Mouse (Mus musculus) thymus, adult 2 months (tissue): Measurements from ENCODE around the gene Zfp777. TPM values are rescaled to one million over a fixed set of nuclear protein-coding genes. Genes with fewer than 3 reads are reported as not detected.

Experiments used
- DNase-seq: peaks from one replicate; pipeline ENCODE4 v3.0.0; 2021
- H3K27ac ChIP-seq: fragments of 200-500 bp; 2 replicates; pipeline ENCODE4 v1.5.1; 2012; ENCODE audit warnings: low read length, control low read depth; ENCODE audit not compliant: control insufficient read depth, insufficient read depth
- H3K27me3 ChIP-seq: fragments of 200-500 bp; 2 replicates; pipeline ENCODE4 v1.6.1; 2012; ENCODE audit warnings: mild to moderate bottlenecking, low read length, moderate library complexity, mixed read lengths; ENCODE audit not compliant: control insufficient read depth, insufficient read depth
- H3K36me3 ChIP-seq: fragments of 200-500 bp; 2 replicates; pipeline ENCODE4 v1.6.1; 2012; ENCODE audit warnings: mild to moderate bottlenecking, low read length, moderate library complexity; ENCODE audit not compliant: control insufficient read depth, insufficient read depth
- H3K4me1 ChIP-seq: fragments of 200-500 bp; replicated peaks from 2 replicates; pipeline ENCODE4 v1.6.1; 2012; ENCODE audit warnings: low read length; ENCODE audit not compliant: control insufficient read depth, insufficient read depth
- H3K4me3 ChIP-seq: fragments of 200-500 bp; 2 replicates; pipeline ENCODE4 v1.5.1; 2012; ENCODE audit warnings: mild to moderate bottlenecking, low read length, control low read depth, moderate library complexity; ENCODE audit not compliant: control insufficient read depth, insufficient read depth
- CTCF ChIP-seq: fragments of 200-500 bp; IDR thresholded peaks from 2 replicates; pipeline ENCODE4 v1.5.1; 2012; ENCODE audit warnings: mild to moderate bottlenecking, control low read depth, low read length, moderate library complexity, borderline replicate concordance; ENCODE audit not compliant: control insufficient read depth, poor library complexity, insufficient read depth; ENCODE audit errors: extremely low read depth
- POLR2A ChIP-seq: fragments of 200-500 bp; IDR thresholded peaks from 2 replicates; pipeline ENCODE4 v1.6.1; 2012; ENCODE audit warnings: mild to moderate bottlenecking, low read length, control low read depth, moderate library complexity; ENCODE audit not compliant: control insufficient read depth, poor library complexity, insufficient read depth; ENCODE audit errors: extremely low read depth
- WGBS: fragments of 180-500 bp; shearing (Covaris S2); methylation state at CpG from one replicate; pipeline ENCODE4 v1.1.7; 2018; 5-methylcytosine and 5-hydroxymethylcytosine counted together
- polyA plus RNA-seq: library from polyadenylated mRNA; depleted of rRNA; stranded (reverse); fragments of >200 nt; gene quantifications from 2 replicates; pipeline ENCODE4 v1.2.3, GENCODE M21; 2012

Zfp777 gene
- polyA plus RNA-seq, 1 experiment: 45.5 TPM

DNA sequence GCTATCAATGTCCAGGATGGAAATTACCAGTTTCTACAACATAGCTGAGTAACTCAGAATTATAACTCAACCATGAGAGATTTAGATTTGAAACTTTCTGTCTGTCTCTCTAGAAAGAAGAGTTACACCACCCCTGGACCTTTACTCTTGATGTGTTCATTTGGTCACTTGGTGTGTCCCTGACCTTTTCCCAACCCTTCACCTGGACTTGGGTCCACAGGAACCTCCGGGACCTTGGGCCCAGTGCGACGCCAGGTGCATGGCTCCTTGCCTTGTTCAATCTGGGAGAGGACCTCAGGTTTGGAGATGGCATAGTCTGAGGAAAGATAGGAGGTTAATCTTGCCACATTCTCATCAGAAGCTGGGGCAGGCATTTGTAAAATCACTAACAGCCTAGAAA, 33.2 kb upstream of the Zfp777 start:
- Histone ChIP-seq H3K4me3 (no peak overlapping the region), H3K4me1 (peaks cover 17% of the 10 kb centered on the region), H3K36me3 (peaks cover 49% of the 10 kb centered on the region), H3K27me3 (no peaks in the 10 kb centered on the region), H3K27ac (no peak overlapping the region)
- TF ChIP-seq CTCF (no peak), POLR2A (no peak)
- DNase-seq: no peak
- WGBS: 98% methylated on average over 3 of the region's 3 CpGs

DNA sequence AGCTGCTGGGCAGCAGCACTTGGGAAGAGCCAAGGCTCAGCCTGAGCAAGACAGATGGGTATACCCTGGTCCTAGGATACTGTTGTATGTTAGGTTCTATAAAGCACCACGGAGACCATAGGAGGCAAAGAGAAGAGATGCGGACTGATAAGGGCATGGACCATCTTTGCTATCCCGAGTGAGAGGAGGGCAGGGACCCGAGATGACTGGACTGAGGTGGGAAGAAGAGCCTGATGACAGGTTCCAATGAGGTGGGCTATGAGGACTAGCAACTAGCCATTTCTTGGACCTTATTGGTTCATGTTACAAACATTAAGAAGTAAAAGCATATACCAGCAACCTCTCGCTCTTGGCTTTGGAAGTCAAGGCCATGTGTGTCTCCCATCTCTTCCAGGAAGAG, 32.3 kb upstream of the Zfp777 start:
- Histone ChIP-seq H3K27ac (no peak overlapping the region), H3K4me1 (peaks cover 17% of the 10 kb centered on the region), H3K4me3 (no peak overlapping the region), H3K27me3 (no peaks in the 10 kb centered on the region), H3K36me3 (peaks cover 55% of the 10 kb centered on the region)
- TF ChIP-seq POLR2A (no peak), CTCF (no peak)
- 95% methylated on average over 5 of the region's 5 CpGs for WGBS
- DNase-seq: no peak

DNA sequence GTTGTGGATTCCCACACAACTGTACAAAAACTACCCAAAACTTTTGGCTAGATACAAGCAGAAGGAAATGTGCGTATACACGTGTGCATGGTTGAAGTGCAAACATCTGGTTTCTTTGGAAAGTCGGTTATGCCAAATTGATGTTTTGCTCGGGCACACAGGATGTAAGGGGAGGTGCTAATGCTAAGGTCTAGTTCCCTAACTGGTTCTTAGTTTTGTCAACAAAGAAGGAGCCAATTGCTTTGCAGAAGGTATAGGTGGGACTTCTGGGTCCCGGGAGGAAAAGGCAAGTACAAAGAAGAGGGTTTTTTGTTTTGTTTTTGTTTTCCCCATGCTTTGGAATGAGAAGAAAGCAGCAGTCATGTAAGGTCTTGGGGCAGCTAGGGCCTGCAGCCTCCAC, 24.6 kb upstream of the Zfp777 start:
- peak overlapping the region; percentile 73 for H3K4me3 ChIP-seq

DNA sequence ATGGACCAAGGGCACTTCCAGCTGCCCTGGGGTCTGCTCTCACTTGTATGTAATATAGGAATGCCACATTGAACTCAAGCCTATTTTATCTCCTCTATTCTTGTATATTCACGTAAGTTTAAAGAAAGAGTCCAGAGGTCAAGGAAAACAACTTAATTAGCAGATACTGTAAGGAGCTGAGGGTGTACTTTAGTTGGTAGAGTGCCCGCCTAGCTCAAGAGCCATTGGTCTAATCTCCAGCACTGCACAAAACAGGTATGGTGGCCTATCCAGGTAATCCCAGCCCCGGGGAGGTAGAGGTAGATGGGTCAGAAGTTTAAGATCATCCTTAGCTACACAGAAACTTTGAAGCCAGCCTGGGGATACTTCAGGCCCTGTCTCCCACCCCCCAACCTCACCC, 18.8 kb upstream of the Zfp777 start:
- Histone ChIP-seq H3K36me3 (peaks cover 50% of the 10 kb centered on the region), H3K27ac (no peak overlapping the region), H3K4me1 (no peaks in the 10 kb centered on the region; the same call in 1 of the 2 replicates), H3K27me3 (no peaks in the 10 kb centered on the region), H3K4me3 (no peak overlapping the region)
- WGBS: 98% methylated on average over 3 of the region's 3 CpGs
- DNase-seq: no peak
- TF ChIP-seq CTCF: no peak
- no peak for TF ChIP-seq POLR2A

More for the DNA sequence above, 24.6 kb upstream of the Zfp777 start:
- Histone ChIP-seq H3K36me3 (peaks cover 12% of the 10 kb centered on the region), H3K27me3 (no peaks in the 10 kb centered on the region), H3K27ac (peak overlapping the region; percentile 100), H3K4me1 (peaks cover 7% of the 10 kb centered on the region)
- DNase-seq: peak; percentile 45
- 4% methylated on average over 5 of the region's 5 CpGs for WGBS
- TF ChIP-seq POLR2A: no peak
- no peak for TF ChIP-seq CTCF

DNA sequence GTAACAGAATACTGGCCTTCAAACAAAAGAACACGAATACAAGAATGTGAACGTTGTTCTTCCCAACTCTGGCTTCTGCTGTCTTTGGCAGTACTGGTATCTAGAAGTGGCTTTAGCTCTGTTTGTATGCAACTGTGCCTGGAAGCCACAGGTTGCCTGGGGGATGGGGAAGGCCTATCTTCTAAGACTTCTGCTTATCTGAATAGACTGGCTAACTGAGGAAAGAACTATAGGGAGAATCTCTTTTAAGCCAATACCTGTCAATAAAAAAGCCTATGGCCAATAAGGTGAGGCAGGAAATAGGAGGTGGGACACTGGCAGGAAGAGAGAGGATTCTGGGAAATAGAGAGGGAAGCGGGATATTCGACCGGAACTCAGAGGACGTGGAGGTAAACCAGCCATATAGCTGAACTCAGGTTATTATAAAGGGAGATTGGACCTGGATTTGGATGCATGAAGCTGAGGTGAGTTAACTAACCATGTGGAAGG, 16.9 kb upstream of the Zfp777 start:
- H3K27ac ChIP-seq: no peak overlapping the region
- no peaks in the 10 kb centered on the region for H3K27me3 ChIP-seq
- no peaks in the 10 kb centered on the region; the same call in 1 of the 2 replicates for H3K4me1 ChIP-seq
- H3K36me3 ChIP-seq: peaks cover 54% of the 10 kb centered on the region
- no peak overlapping the region for H3K4me3 ChIP-seq
- WGBS: 98% methylated on average over 6 of the region's 6 CpGs
- no peak for DNase-seq
- TF ChIP-seq CTCF: no peak

DNA sequence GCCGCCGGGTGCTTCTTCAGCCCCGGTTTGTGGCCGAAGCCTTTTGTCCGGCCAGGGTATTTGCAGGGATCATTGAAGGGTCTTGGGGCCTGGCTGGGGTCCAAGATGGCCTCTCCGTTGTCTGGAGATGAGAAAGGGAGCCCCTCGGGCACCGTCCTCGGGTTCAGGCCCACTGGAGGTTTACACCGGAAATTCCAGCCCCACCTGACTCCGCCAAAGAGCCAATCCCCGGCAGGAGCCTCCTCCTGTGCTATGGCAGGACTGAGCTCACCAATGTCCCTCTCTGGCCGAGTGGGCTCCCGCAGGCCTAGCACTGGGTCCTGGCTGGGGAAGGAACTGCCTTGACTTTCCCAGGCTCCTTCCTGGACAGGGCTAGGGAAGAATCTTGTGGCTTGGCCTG, 15.7 kb upstream of the Zfp777 start:
- 96% methylated on average over 14 of the region's 14 CpGs for WGBS
- TF ChIP-seq POLR2A (no peak), CTCF (no peak)
- no peaks in the 10 kb centered on the region for H3K4me1 ChIP-seq
- no peak for DNase-seq
- H3K27me3 ChIP-seq: no peaks in the 10 kb centered on the region
- H3K4me3 ChIP-seq: no peak overlapping the region
- peaks cover 54% of the 10 kb centered on the region for H3K36me3 ChIP-seq
- H3K27ac ChIP-seq: no peak overlapping the region

DNA sequence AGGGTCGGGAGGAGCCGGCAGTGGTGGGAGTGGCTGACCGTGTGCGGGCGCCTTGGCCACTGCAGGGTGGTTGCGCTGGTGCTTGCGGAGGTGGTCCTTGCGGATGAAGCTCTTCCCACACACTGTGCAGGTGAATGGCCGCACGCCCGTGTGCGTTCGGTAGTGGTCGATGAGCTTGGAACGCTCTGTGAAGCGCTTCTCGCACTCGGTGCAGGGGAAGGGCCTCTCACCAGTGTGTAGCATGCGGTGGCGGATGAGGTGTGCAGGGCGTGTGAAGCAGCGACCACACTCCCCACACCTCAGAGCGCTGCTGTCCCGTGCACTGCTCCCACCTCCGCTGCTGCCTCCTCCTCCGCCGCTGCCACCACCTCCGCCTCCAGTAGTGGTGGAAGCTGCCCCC, 15.2 kb upstream of the Zfp777 start:
- Histone ChIP-seq H3K27me3 (no peaks in the 10 kb centered on the region), H3K36me3 (peaks cover 54% of the 10 kb centered on the region), H3K4me1 (no peaks in the 10 kb centered on the region), H3K4me3 (no peak overlapping the region), H3K27ac (no peak overlapping the region)
- TF ChIP-seq POLR2A: no peak
- TF ChIP-seq CTCF: no peak
- 98% methylated on average over 28 of the region's 28 CpGs for WGBS
- DNase-seq: no peak
